Mouse (Mus musculus): ENCODE measurements around the gene Fhad1.

- TF ChIP-seq GATA1 (IDR thresholded peaks at IDR 0.05; ENCODE audit: borderline replicate concordance, low read length) (no peak), FLI1 (IDR thresholded peaks at IDR 0.05; ENCODE audit: low read length) (no peak)
Observed at GRCm38 (mm10) chr4:142024536-142024935, 9.7 kb upstream of the Fhad1 start.
